8 mouse cellular contexts compared by ENCODE assay signal in the genomic region with DNA sequence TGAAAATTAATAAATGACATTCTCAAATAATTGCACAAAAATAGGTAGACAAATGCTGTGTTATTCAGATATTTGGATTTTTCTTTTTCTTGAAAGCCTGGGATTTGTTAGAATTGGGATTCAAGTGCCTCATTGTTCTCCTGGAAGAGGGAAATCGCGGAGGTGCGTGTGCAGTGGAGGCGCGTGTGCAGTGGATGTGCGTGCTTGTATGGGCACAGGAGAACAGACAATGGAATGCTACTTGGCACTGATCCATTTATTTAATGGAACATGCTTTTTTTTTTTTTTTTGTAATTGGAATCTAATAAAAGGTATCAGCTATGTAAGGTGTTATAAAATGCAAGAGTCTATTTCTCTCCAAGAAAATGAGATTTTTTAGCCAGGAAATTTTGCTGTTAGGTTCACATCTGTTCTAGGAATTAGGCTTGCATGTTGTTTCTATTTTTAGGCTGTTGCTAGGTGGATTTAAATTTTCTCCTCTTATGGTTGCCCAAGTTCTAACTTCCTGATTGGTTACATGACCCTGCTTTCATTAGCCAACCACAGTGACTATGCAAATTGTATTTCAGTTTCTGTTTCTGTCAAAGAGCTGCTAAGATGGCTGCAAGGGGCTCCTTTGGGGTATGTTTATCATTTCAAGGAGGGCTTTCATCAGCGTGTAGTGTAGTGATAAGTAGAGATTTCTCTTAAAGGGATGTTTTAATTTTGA. TPM values are rescaled to one million over a fixed set of nuclear protein-coding genes. Genes with fewer than 3 reads are reported as not detected.
DNase-seq lines count a peak whose midpoint lies in the region; ATAC-seq and TF ChIP-seq lines count a peak whose summit lies in the region.

No protein-coding gene starts in this region.

- no peaks in the 10 kb centered on the region for H3K9me3 ChIP-seq in hindbrain, embryonic 13.5 days
- H3K9me3 ChIP-seq in hindbrain, embryonic 11.5 days (ENCODE audit: control insufficient read depth, low read length) = no peaks in the 10 kb centered on the region
- H3K9me3 ChIP-seq in forebrain, embryonic 14.5 days (replicated peaks; ENCODE audit: control insufficient read depth, low read length) = no peaks in the 10 kb centered on the region
- no peaks in the 10 kb centered on the region for H3K9me3 ChIP-seq in limb, embryonic 14.5 days (ENCODE audit: control insufficient read depth, low read length)
- H3K9me3 ChIP-seq in neural tube, embryonic 15.5 days (replicated peaks) = no peaks in the 10 kb centered on the region

- H3K36me3 ChIP-seq in hindbrain, embryonic 13.5 days = no peaks in the 10 kb centered on the region
- H3K36me3 ChIP-seq in hindbrain, embryonic 11.5 days (ENCODE audit: control insufficient read depth, insufficient read depth, low read length) = no peaks in the 10 kb centered on the region
- H3K36me3 ChIP-seq in forebrain, embryonic 14.5 days (ENCODE audit: control insufficient read depth, insufficient read depth, low read length) = no peaks in the 10 kb centered on the region
- no peaks in the 10 kb centered on the region for H3K36me3 ChIP-seq in limb, embryonic 14.5 days (ENCODE audit: control insufficient read depth, insufficient read depth, low read length)
- H3K36me3 ChIP-seq in neural tube, embryonic 15.5 days = no peaks in the 10 kb centered on the region

- no peaks in the 10 kb centered on the region for H3K27me3 ChIP-seq in hindbrain, embryonic 13.5 days
- no peaks in the 10 kb centered on the region for H3K27me3 ChIP-seq in hindbrain, embryonic 11.5 days (ENCODE audit: control insufficient read depth, insufficient read depth, low read length)
- H3K27me3 ChIP-seq in forebrain, embryonic 14.5 days (replicated peaks; ENCODE audit: control insufficient read depth, insufficient read depth, low read length) = no peaks in the 10 kb centered on the region
- H3K27me3 ChIP-seq in limb, embryonic 14.5 days (ENCODE audit: control insufficient read depth, insufficient read depth, low read length) = no peaks in the 10 kb centered on the region
- no peaks in the 10 kb centered on the region for H3K27me3 ChIP-seq in neural tube, embryonic 15.5 days (replicated peaks)

- H3K4me1 ChIP-seq in hindbrain, embryonic 13.5 days (replicated peaks) = peaks cover 29% of the 10 kb centered on the region
- H3K4me1 ChIP-seq in hindbrain, embryonic 11.5 days (replicated peaks; ENCODE audit: control insufficient read depth, insufficient read depth, low read length) = no peaks in the 10 kb centered on the region
- H3K4me1 ChIP-seq in forebrain, embryonic 14.5 days (ENCODE audit: control insufficient read depth, insufficient read depth, low read length) = peaks cover 21% of the 10 kb centered on the region
- H3K4me1 ChIP-seq in limb, embryonic 14.5 days (ENCODE audit: control insufficient read depth, insufficient read depth, low read length) = peaks cover 29% of the 10 kb centered on the region
- peaks cover 34% of the 10 kb centered on the region for H3K4me1 ChIP-seq in neural tube, embryonic 15.5 days

- no peak; the same call in 1 of the 2 replicates for ATAC-seq in hindbrain, embryonic 13.5 days (ENCODE audit: low FRiP score)
- no peak for ATAC-seq in hindbrain, embryonic 11.5 days (ENCODE audit: low FRiP score)
- ATAC-seq in forebrain, embryonic 14.5 days = peak; percentile 42; the same call in 1 of the 2 replicates
- peak; percentile 67 for ATAC-seq in limb, embryonic 14.5 days (ENCODE audit: low FRiP score, low read depth)
- peak; percentile 35; the same call in 1 of the 2 replicates for ATAC-seq in neural tube, embryonic 15.5 days (ENCODE audit: low FRiP score)

- WGBS in hindbrain, embryonic 13.5 days = 43% methylated on average over 7 of the region's 7 CpGs
- WGBS in hindbrain, embryonic 11.5 days = 75% methylated on average over 7 of the region's 7 CpGs
- 16% methylated on average over 7 of the region's 7 CpGs for WGBS in forebrain, embryonic 14.5 days
- 44% methylated on average over 7 of the region's 7 CpGs for WGBS in limb, embryonic 14.5 days
- WGBS in neural tube, embryonic 15.5 days = 36% methylated on average over 7 of the region's 7 CpGs

- peak overlapping the region; percentile 87 for H3K27ac ChIP-seq in hindbrain, embryonic 13.5 days
- no peak overlapping the region for H3K27ac ChIP-seq in hindbrain, embryonic 11.5 days (ENCODE audit: low read depth, low read length)
- peak overlapping the region; percentile 86 for H3K27ac ChIP-seq in forebrain, embryonic 14.5 days (ENCODE audit: low read depth, low read length)
- peak overlapping the region; percentile 83 for H3K27ac ChIP-seq in limb, embryonic 14.5 days (replicated peaks; ENCODE audit: low read depth, low read length)
- H3K27ac ChIP-seq in neural tube, embryonic 15.5 days (replicated peaks) = peak overlapping the region; percentile 81

- TF ChIP-seq POLR2A in limb, embryonic 14.5 days (IDR thresholded peaks at IDR 0.05; ENCODE audit: borderline replicate concordance, extremely low read depth, insufficient read depth, insufficient read length) = no peak

- H3K4me2 ChIP-seq in hindbrain, embryonic 13.5 days = peak overlapping the region; percentile 16; the same call in 1 of the 2 replicates
- H3K4me2 ChIP-seq in hindbrain, embryonic 11.5 days (replicated peaks; ENCODE audit: low read depth, low read length) = no peak overlapping the region
- H3K4me2 ChIP-seq in forebrain, embryonic 14.5 days (ENCODE audit: low read length) = peak overlapping the region; percentile 27; the same call in 1 of the 2 replicates
- H3K4me2 ChIP-seq in limb, embryonic 14.5 days (replicated peaks; ENCODE audit: low read depth, low read length, severe bottlenecking) = peak overlapping the region; percentile 31
- H3K4me2 ChIP-seq in neural tube, embryonic 15.5 days = peak overlapping the region; percentile 11

- no peak overlapping the region for H3K4me3 ChIP-seq in hindbrain, embryonic 13.5 days
- no peak overlapping the region for H3K4me3 ChIP-seq in hindbrain, embryonic 11.5 days (ENCODE audit: low read depth, low read length)
- no peak overlapping the region for H3K4me3 ChIP-seq in forebrain, embryonic 14.5 days (ENCODE audit: low read depth, low read length)
- H3K4me3 ChIP-seq in limb, embryonic 14.5 days (replicated peaks; ENCODE audit: low read length) = peak overlapping the region; percentile 17; the same call in 1 of the 2 replicates
- no peak overlapping the region for H3K4me3 ChIP-seq in neural tube, embryonic 15.5 days (replicated peaks)

- H3K9ac ChIP-seq in hindbrain, embryonic 13.5 days = no peak overlapping the region
- H3K9ac ChIP-seq in hindbrain, embryonic 11.5 days (ENCODE audit: low read depth, low read length) = no peak overlapping the region
- no peak overlapping the region for H3K9ac ChIP-seq in forebrain, embryonic 14.5 days (ENCODE audit: low read length)
- H3K9ac ChIP-seq in limb, embryonic 14.5 days (ENCODE audit: low read depth, low read length, severe bottlenecking) = no peak overlapping the region
- H3K9ac ChIP-seq in neural tube, embryonic 15.5 days (replicated peaks) = no peak overlapping the region

- DNase-seq in hindbrain, embryonic 11.5 days (ENCODE audit: low spot score) = no peak
- peak; percentile 91 for DNase-seq in MN1 (ENCODE audit: low spot score)
- DNase-seq in forebrain, embryonic 14.5 days (ENCODE audit: low spot score) = peak; percentile 93
- DNase-seq in limb, embryonic 14.5 days (ENCODE audit: low spot score) = peak; percentile 82
- DNase-seq in left cerebral cortex, adult 8-10 months (ENCODE audit: low spot score in 2 of 2) = no peak
- no peak for DNase-seq in layer of hippocampus, adult 9-11 months

RNA-seq across cellular contexts. Expression of a gene that starts 44.8 kb away (rescaled TPM):
- polyA plus RNA-seq in hindbrain, embryonic 13.5 days (2015; fragmentation: Nextera tagmentation; extraction: Ambion mirVana) = 43.3 and 43.5 TPM in 2 replicates
- polyA plus RNA-seq in hindbrain, embryonic 11.5 days (2014; fragmentation: Nextera tagmentation; extraction: Ambion mirVana) = 54.1 and 73.7 TPM in 2 replicates
- polyA plus RNA-seq in forebrain, embryonic 14.5 days (2014; fragmentation: Nextera tagmentation; extraction: Ambion mirVana) = 27.1 and 42.0 TPM in 2 replicates
- polyA plus RNA-seq in limb, embryonic 14.5 days (2012; rRNA removed) = 35.7 and 46.3 TPM in 2 replicates
- 38.4 and 41.8 TPM in 2 replicates for polyA plus RNA-seq in limb, embryonic 14.5 days (2014; fragmentation: Nextera tagmentation; extraction: Ambion mirVana)
- 33.5 and 36.0 TPM in 2 replicates for polyA plus RNA-seq in neural tube, embryonic 15.5 days (2015; fragmentation: Nextera tagmentation; extraction: Ambion mirVana)
- 100 to 1,000 TPM in 2 of 4 experiments, 10 to 100 TPM in 2; 94.0 to 124 (median 106) TPM for total RNA-seq in left cerebral cortex, adult 8-10 months (2022)

Comparison
In these comparisons a context has a peak if more than half of its experiments do, and no peak if none do; other contexts are left out.
1. ATAC-seq: peak in forebrain, embryonic 14.5 days (single experiment), limb, embryonic 14.5 days (single experiment) and neural tube, embryonic 15.5 days (single experiment); none in hindbrain, embryonic 13.5 days (single experiment) and hindbrain, embryonic 11.5 days (single experiment).
2. DNase-seq: peak in MN1 (single experiment), forebrain, embryonic 14.5 days (single experiment) and limb, embryonic 14.5 days (single experiment); none in hindbrain, embryonic 11.5 days (single experiment), left cerebral cortex, adult 8-10 months (0 of 2) and layer of hippocampus, adult 9-11 months (single experiment).